Mouse (Mus musculus) embryonic fibroblast, embryonic 13.5 days (primary cell): ENCODE data around the gene Paqr9.
A peak's percentile ranks its signal among the peaks of the same experiment; 100 is the strongest.

Source experiments
- CTCF ChIP-seq: IDR thresholded peaks from 2 replicates; pipeline ENCODE4 v1.5.1; 2011; ENCODE audit warnings: mild to moderate bottlenecking, control low read depth, low read length, moderate library complexity, borderline replicate concordance; ENCODE audit not compliant: insufficient read depth
- POLR2A ChIP-seq: IDR thresholded peaks from 2 replicates; pipeline ENCODE4 v1.6.1; 2011; ENCODE audit warnings: low read depth, mild to moderate bottlenecking, control low read depth, low read length, moderate library complexity

GRCm38 (mm10) chr9:95525961-95526360 is 33.5 kb upstream of the Paqr9 start:
- TF ChIP-seq CTCF, result peak; percentile 27; the same call in 1 of the 2 replicates
- TF ChIP-seq POLR2A, result no peak
